Mouse (Mus musculus) heart, embryonic 12.5 days (tissue): ENCODE results near the gene Crk. TPM values are rescaled to one million over a fixed set of nuclear protein-coding genes. Genes with fewer than 3 reads are reported as not detected.

ENCODE experiments used
- ATAC-seq: fragments of 200-750 bp; cut with Nextera tagmentation; 2 replicates; pipeline ENCODE4 v1.8.0; 2017; ENCODE audit warnings: moderate TSS enrichment, moderate library complexity; ENCODE audit not compliant: insufficient number of reproducible peaks, low FRiP score
- H3K27ac ChIP-seq: fragments of 300-500 bp; sonication (generic); 2 replicates; pipeline ENCODE4 v1.5.1; 2016; ENCODE audit warnings: mild to moderate bottlenecking, moderate library complexity; ENCODE audit not compliant: poor library complexity, severe bottlenecking
- H3K27me3 ChIP-seq: fragments of 300-500 bp; sonication (generic); replicated peaks from 2 replicates; pipeline ENCODE4 v1.6.1; 2016; ENCODE audit warnings: mild to moderate bottlenecking, moderate library complexity
- H3K36me3 ChIP-seq: fragments of 300-500 bp; sonication (generic); 2 replicates; pipeline ENCODE4 v1.6.1; 2016; ENCODE audit warnings: mild to moderate bottlenecking, moderate library complexity
- H3K4me1 ChIP-seq: fragments of 300-500 bp; sonication (generic); replicated peaks from 2 replicates; pipeline ENCODE4 v1.6.1; 2016; ENCODE audit warnings: mild to moderate bottlenecking
- H3K4me2 ChIP-seq: fragments of 300-500 bp; sonication (generic); 2 replicates; pipeline ENCODE4 v1.6.1; 2016; ENCODE audit warnings: mild to moderate bottlenecking, moderate library complexity
- H3K4me3 ChIP-seq: fragments of 300-500 bp; sonication (generic); 2 replicates; pipeline ENCODE4 v1.5.1; 2016; ENCODE audit warnings: mild to moderate bottlenecking
- H3K9ac ChIP-seq: fragments of 300-500 bp; sonication (generic); 2 replicates; pipeline ENCODE4 v1.6.1; 2016; ENCODE audit warnings: mild to moderate bottlenecking, moderate library complexity
- H3K9me3 ChIP-seq: fragments of 300-500 bp; sonication (generic); replicated peaks from 2 replicates; pipeline ENCODE4 v1.6.1; 2016; ENCODE audit warnings: mild to moderate bottlenecking, moderate library complexity
- WGBS: fragments of 180-500 bp; shearing (Covaris S2); methylation state at CpG from one replicate; pipeline ENCODE4 v1.1.7; 2016; 5-methylcytosine and 5-hydroxymethylcytosine counted together
- polyA plus RNA-seq: library from polyadenylated mRNA; unstranded; fragments of >200 nt; fragmentation: Nextera tagmentation; extraction: Ambion mirVana; gene quantifications from 2 replicates; pipeline ENCODE4 v1.2.1, GENCODE M21; 2016

Crk gene
- polyA plus RNA-seq, 1 experiment from 2014 or later, result 110 TPM

DNA sequence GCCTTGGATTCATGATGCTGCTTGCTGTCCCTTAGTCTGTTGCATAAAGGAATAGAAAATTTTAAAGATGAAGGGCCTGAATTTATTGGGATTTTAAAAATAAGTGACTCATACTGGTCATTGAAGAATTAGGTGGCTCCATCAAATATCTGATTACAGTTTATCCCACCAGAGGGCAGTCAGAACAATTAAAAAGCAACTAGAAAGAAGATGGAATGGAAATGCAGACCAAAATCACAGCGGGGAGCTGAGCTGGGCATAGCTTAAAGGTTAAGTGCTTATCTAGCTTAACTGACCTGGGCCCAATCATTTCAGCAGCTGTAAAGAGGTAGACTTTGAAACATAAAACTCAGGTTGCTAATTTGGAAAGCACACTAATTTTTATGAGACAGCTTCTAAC is 71.5 kb downstream of the Crk start:
- Histone ChIP-seq H3K9ac (no peak overlapping the region), H3K4me2 (no peak overlapping the region), H3K27ac (no peak overlapping the region), H3K4me3 (no peak overlapping the region), H3K27me3 (no peaks in the 10 kb centered on the region), H3K36me3 (peaks cover 21% of the 10 kb centered on the region), H3K4me1 (peaks cover 35% of the 10 kb centered on the region), H3K9me3 (no peaks in the 10 kb centered on the region)
- no peak for ATAC-seq
- 73% methylated on average over 1 of the region's 1 CpGs for WGBS

DNA sequence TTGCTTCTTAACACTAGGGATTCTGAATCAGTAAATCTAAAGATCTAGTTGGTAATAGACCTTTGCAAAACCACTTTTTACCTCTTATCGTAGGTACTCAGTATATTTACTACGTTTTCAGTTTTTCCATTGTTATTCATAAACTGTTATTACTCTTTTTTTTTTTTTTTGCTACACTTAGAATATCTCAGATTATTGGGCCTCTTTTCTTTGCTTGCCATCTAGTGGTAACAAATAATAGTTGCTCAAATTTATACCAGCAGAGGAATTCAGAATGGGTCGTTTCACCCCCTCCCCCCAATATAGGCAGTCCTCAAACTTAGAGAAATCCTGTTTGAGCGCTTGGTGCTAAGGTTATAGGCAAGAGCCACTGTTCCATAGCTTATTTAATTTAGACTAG is 72.0 kb downstream of the Crk start:
- no peak for ATAC-seq
- no peak overlapping the region for H3K27ac ChIP-seq
- H3K4me1 ChIP-seq, result peaks cover 32% of the 10 kb centered on the region
- H3K36me3 ChIP-seq, result peaks cover 26% of the 10 kb centered on the region
- 76% methylated on average over 4 of the region's 4 CpGs for WGBS
- H3K9me3 ChIP-seq, result no peaks in the 10 kb centered on the region
- H3K4me2 ChIP-seq, result no peak overlapping the region
- no peaks in the 10 kb centered on the region for H3K27me3 ChIP-seq
- no peak overlapping the region for H3K4me3 ChIP-seq
- H3K9ac ChIP-seq, result no peak overlapping the region

Other genes with a start within 250 kb of the Crk start
- 0.86 and 6.4 TPM in 2 replicates for gene Serpinf2, start 239.7 kb upstream of the Crk start, polyA plus RNA-seq
- gene Wdr81, start 224.5 kb upstream of the Crk start, polyA plus RNA-seq, result 5.6 and 5.7 TPM in 2 replicates
- 12.7 and 13.1 TPM in 2 replicates for gene Tlcd2, start 217.5 kb upstream of the Crk start, polyA plus RNA-seq
- 41.3 and 42.7 TPM in 2 replicates for gene Prpf8, start 192.4 kb upstream of the Crk start, polyA plus RNA-seq
- 1.4 and 2.3 TPM in 2 replicates for gene Rilp, start 169.2 kb upstream of the Crk start, polyA plus RNA-seq
- gene Scarf1, start 165.7 kb upstream of the Crk start, polyA plus RNA-seq, result 12.3 and 13.8 TPM in 2 replicates
- 4.1 and 4.3 TPM in 2 replicates for gene Slc43a2, start 147.6 kb upstream of the Crk start, polyA plus RNA-seq
- gene Pitpna, start 91.2 kb upstream of the Crk start, polyA plus RNA-seq, result 75.3 and 80.1 TPM in 2 replicates
- gene Inpp5k, start 48.3 kb upstream of the Crk start, polyA plus RNA-seq, result 17.3 and 17.5 TPM in 2 replicates
- gene Myo1c, start 28.8 kb upstream of the Crk start, polyA plus RNA-seq, result 72.3 and 76.7 TPM in 2 replicates
- gene Ywhae, start 53.6 kb downstream of the Crk start, polyA plus RNA-seq, result 842 and 863 TPM in 2 replicates
- 0.08 and 0.15 TPM in 2 replicates for gene Doc2b, start 116.8 kb downstream of the Crk start, polyA plus RNA-seq